Mouse (Mus musculus): ENCODE results near the gene Cmss1. TPM values are rescaled to one million over a fixed set of nuclear protein-coding genes. Genes with fewer than 3 reads are reported as not detected.

The Cmss1 gene
- polyA plus RNA-seq, 1 experiment from 2014 or later = 70.5 TPM

GRCm38 (mm10) chr16:57319284-57320124 lies 287.2 kb downstream of the Cmss1 start:
- H3K4me1 ChIP-seq (replicated peaks; ENCODE audit: control insufficient read depth, insufficient read depth, low read length) = no peaks in the 10 kb centered on the region
- H3K27me3 ChIP-seq (replicated peaks; ENCODE audit: control insufficient read depth, insufficient read depth, low read length) = no peaks in the 10 kb centered on the region
- H3K36me3 ChIP-seq (ENCODE audit: control insufficient read depth, insufficient read depth, low read length) = no peaks in the 10 kb centered on the region
- no peaks in the 10 kb centered on the region for H3K9me3 ChIP-seq (ENCODE audit: control insufficient read depth, low read length)
- H3K4me3 ChIP-seq (ENCODE audit: low read depth, low read length) = no peak overlapping the region
- H3K27ac ChIP-seq (ENCODE audit: low read depth, low read length) = no peak overlapping the region
- H3K9ac ChIP-seq (ENCODE audit: low read depth, low read length) = no peak overlapping the region
- DNase-seq (ENCODE audit: low spot score) (no peak), ATAC-seq (replicated peaks; ENCODE audit: low FRiP score) (no peak)
- no peak overlapping the region for H3K4me2 ChIP-seq
- WGBS = 66% methylated on average over 7 of the region's 7 CpGs

GRCm38 (mm10) chr16:57318637-57319125 lies 288.0 kb downstream of the Cmss1 start:
- ATAC-seq (replicated peaks; ENCODE audit: low FRiP score) = no peak
- Histone ChIP-seq H3K27me3 (replicated peaks; ENCODE audit: control insufficient read depth, insufficient read depth, low read length) (no peaks in the 10 kb centered on the region), H3K36me3 (ENCODE audit: control insufficient read depth, insufficient read depth, low read length) (no peaks in the 10 kb centered on the region), H3K9ac (ENCODE audit: low read depth, low read length) (no peak overlapping the region), H3K9me3 (ENCODE audit: control insufficient read depth, low read length) (no peaks in the 10 kb centered on the region), H3K4me1 (replicated peaks; ENCODE audit: control insufficient read depth, insufficient read depth, low read length) (no peaks in the 10 kb centered on the region), H3K27ac (ENCODE audit: low read depth, low read length) (no peak overlapping the region), H3K4me2 (no peak overlapping the region), H3K4me3 (ENCODE audit: low read depth, low read length) (no peak overlapping the region)
- WGBS = 81% methylated on average over 8 of the region's 8 CpGs
- DNase-seq (ENCODE audit: low spot score) = no peak

- H3K27me3 ChIP-seq (replicated peaks; ENCODE audit: control insufficient read depth, insufficient read depth, low read length) = no peaks in the 10 kb centered on the region
- H3K9ac ChIP-seq (ENCODE audit: low read depth, low read length) = no peak overlapping the region
- H3K4me2 ChIP-seq = no peak overlapping the region
- no peaks in the 10 kb centered on the region for H3K4me1 ChIP-seq (replicated peaks; ENCODE audit: control insufficient read depth, insufficient read depth, low read length)
- ATAC-seq (replicated peaks; ENCODE audit: low FRiP score) (no peak), DNase-seq (ENCODE audit: low spot score) (no peak)
- no peaks in the 10 kb centered on the region for H3K36me3 ChIP-seq (ENCODE audit: control insufficient read depth, insufficient read depth, low read length)
- H3K4me3 ChIP-seq (ENCODE audit: low read depth, low read length) = no peak overlapping the region
- 66% methylated on average over 13 of the region's 13 CpGs for WGBS
- no peaks in the 10 kb centered on the region for H3K9me3 ChIP-seq (ENCODE audit: control insufficient read depth, low read length)
- no peak overlapping the region for H3K27ac ChIP-seq (ENCODE audit: low read depth, low read length)
These were observed 288.6 kb downstream of the Cmss1 start for GRCm38 (mm10) chr16:57317882-57318636.

- ATAC-seq (replicated peaks; ENCODE audit: low FRiP score) (no peak), DNase-seq (ENCODE audit: low spot score) (no peak)
- WGBS = 60% methylated on average over 4 of the region's 4 CpGs
- H3K9ac ChIP-seq (ENCODE audit: low read depth, low read length) = no peak overlapping the region
- no peaks in the 10 kb centered on the region for H3K4me1 ChIP-seq (replicated peaks; ENCODE audit: control insufficient read depth, insufficient read depth, low read length)
- no peaks in the 10 kb centered on the region for H3K27me3 ChIP-seq (replicated peaks; ENCODE audit: control insufficient read depth, insufficient read depth, low read length)
- H3K4me2 ChIP-seq = no peak overlapping the region
- no peak overlapping the region for H3K27ac ChIP-seq (ENCODE audit: low read depth, low read length)
- H3K4me3 ChIP-seq (ENCODE audit: low read depth, low read length) = no peak overlapping the region
- no peaks in the 10 kb centered on the region for H3K9me3 ChIP-seq (ENCODE audit: control insufficient read depth, low read length)
- H3K36me3 ChIP-seq (ENCODE audit: control insufficient read depth, insufficient read depth, low read length) = no peaks in the 10 kb centered on the region
These were observed 289.5 kb downstream of the Cmss1 start for GRCm38 (mm10) chr16:57317127-57317526.

- no peak overlapping the region for H3K27ac ChIP-seq (ENCODE audit: low read depth, low read length)
- H3K4me3 ChIP-seq (ENCODE audit: low read depth, low read length) = no peak overlapping the region
- no peaks in the 10 kb centered on the region for H3K27me3 ChIP-seq (replicated peaks; ENCODE audit: control insufficient read depth, insufficient read depth, low read length)
- H3K4me2 ChIP-seq = no peak overlapping the region
- 88% methylated on average over 9 of the region's 9 CpGs for WGBS
- ATAC-seq (replicated peaks; ENCODE audit: low FRiP score) (no peak), DNase-seq (ENCODE audit: low spot score) (no peak)
- H3K9ac ChIP-seq (ENCODE audit: low read depth, low read length) = no peak overlapping the region
- no peaks in the 10 kb centered on the region for H3K9me3 ChIP-seq (ENCODE audit: control insufficient read depth, low read length)
- no peaks in the 10 kb centered on the region for H3K36me3 ChIP-seq (ENCODE audit: control insufficient read depth, insufficient read depth, low read length)
- H3K4me1 ChIP-seq (replicated peaks; ENCODE audit: control insufficient read depth, insufficient read depth, low read length) = no peaks in the 10 kb centered on the region
These were observed 291.6 kb downstream of the Cmss1 start for GRCm38 (mm10) chr16:57315026-57315425.

- H3K9ac ChIP-seq (ENCODE audit: low read depth, low read length) = no peak overlapping the region
- no peak overlapping the region for H3K4me3 ChIP-seq (ENCODE audit: low read depth, low read length)
- H3K4me1 ChIP-seq (replicated peaks; ENCODE audit: control insufficient read depth, insufficient read depth, low read length) = no peaks in the 10 kb centered on the region
- H3K9me3 ChIP-seq (ENCODE audit: control insufficient read depth, low read length) = no peaks in the 10 kb centered on the region
- no peaks in the 10 kb centered on the region for H3K36me3 ChIP-seq (ENCODE audit: control insufficient read depth, insufficient read depth, low read length)
- H3K27me3 ChIP-seq (replicated peaks; ENCODE audit: control insufficient read depth, insufficient read depth, low read length) = no peaks in the 10 kb centered on the region
- H3K27ac ChIP-seq (ENCODE audit: low read depth, low read length) = no peak overlapping the region
- DNase-seq (ENCODE audit: low spot score) (no peak), ATAC-seq (replicated peaks; ENCODE audit: low FRiP score) (no peak)
- WGBS = 93% methylated on average over 3 of the region's 3 CpGs
- no peak overlapping the region for H3K4me2 ChIP-seq
These were observed 292.4 kb downstream of the Cmss1 start for GRCm38 (mm10) chr16:57314236-57314635.

GRCm38 (mm10) chr16:57313487-57313886 lies 293.2 kb downstream of the Cmss1 start:
- ATAC-seq (replicated peaks; ENCODE audit: low FRiP score) = no peak
- 79% methylated on average over 3 of the region's 3 CpGs for WGBS

GRCm38 (mm10) chr16:57312130-57312529 lies 294.5 kb downstream of the Cmss1 start:
- Histone ChIP-seq H3K9ac (ENCODE audit: low read depth, low read length) (no peak overlapping the region), H3K36me3 (ENCODE audit: control insufficient read depth, insufficient read depth, low read length) (no peaks in the 10 kb centered on the region), H3K4me1 (replicated peaks; ENCODE audit: control insufficient read depth, insufficient read depth, low read length) (no peaks in the 10 kb centered on the region), H3K4me3 (ENCODE audit: low read depth, low read length) (no peak overlapping the region), H3K27ac (ENCODE audit: low read depth, low read length) (no peak overlapping the region), H3K9me3 (ENCODE audit: control insufficient read depth, low read length) (no peaks in the 10 kb centered on the region), H3K4me2 (no peak overlapping the region), H3K27me3 (replicated peaks; ENCODE audit: control insufficient read depth, insufficient read depth, low read length) (no peaks in the 10 kb centered on the region)
- ATAC-seq (replicated peaks; ENCODE audit: low FRiP score) (no peak), DNase-seq (ENCODE audit: low spot score) (no peak)
- 88% methylated on average over 2 of the region's 2 CpGs for WGBS

More at GRCm38 (mm10) chr16:57313487-57313886, 293.2 kb downstream of the Cmss1 start:
- Histone ChIP-seq H3K27me3 (replicated peaks; ENCODE audit: control insufficient read depth, insufficient read depth, low read length) (no peaks in the 10 kb centered on the region), H3K9ac (ENCODE audit: low read depth, low read length) (no peak overlapping the region), H3K4me3 (ENCODE audit: low read depth, low read length) (no peak overlapping the region), H3K4me1 (replicated peaks; ENCODE audit: control insufficient read depth, insufficient read depth, low read length) (no peaks in the 10 kb centered on the region), H3K9me3 (ENCODE audit: control insufficient read depth, low read length) (no peaks in the 10 kb centered on the region), H3K4me2 (no peak overlapping the region), H3K27ac (ENCODE audit: low read depth, low read length) (no peak overlapping the region), H3K36me3 (ENCODE audit: control insufficient read depth, insufficient read depth, low read length) (no peaks in the 10 kb centered on the region)
- no peak for DNase-seq (ENCODE audit: low spot score)
